Mouse (Mus musculus) liver, embryonic 12.5 days (tissue): ENCODE data around the gene Mindy2. TPM values are rescaled to one million over a fixed set of nuclear protein-coding genes. Genes with fewer than 3 reads are reported as not detected.

Experiments
- ATAC-seq: fragments of 200-750 bp; cut with Nextera tagmentation; 2 replicates; pipeline ENCODE4 v1.8.0; 2017; ENCODE audit warnings: moderate number of reproducible peaks, mild to moderate bottlenecking, moderate library complexity
- H3K27ac ChIP-seq: fragments of 300-500 bp; sonication (generic); 2 replicates; pipeline ENCODE4 v1.5.1; 2016; ENCODE audit warnings: mild to moderate bottlenecking
- H3K27me3 ChIP-seq: fragments of 300-500 bp; sonication (generic); replicated peaks from 2 replicates; pipeline ENCODE4 v1.6.1; 2016; ENCODE audit warnings: mild to moderate bottlenecking, moderate library complexity
- H3K36me3 ChIP-seq: fragments of 300-500 bp; sonication (generic); 2 replicates; pipeline ENCODE4 v1.6.1; 2016; ENCODE audit warnings: mild to moderate bottlenecking, moderate library complexity
- H3K4me1 ChIP-seq: fragments of 300-500 bp; sonication (generic); 2 replicates; pipeline ENCODE4 v1.6.1; 2016
- H3K4me2 ChIP-seq: fragments of 300-500 bp; sonication (generic); 2 replicates; pipeline ENCODE4 v1.6.1; 2016; ENCODE audit warnings: mild to moderate bottlenecking, moderate library complexity
- H3K4me3 ChIP-seq: fragments of 300-500 bp; sonication (generic); 2 replicates; pipeline ENCODE4 v1.5.1; 2016; ENCODE audit warnings: mild to moderate bottlenecking, moderate library complexity
- H3K9ac ChIP-seq: fragments of 300-500 bp; sonication (generic); 2 replicates; pipeline ENCODE4 v1.6.1; 2016; ENCODE audit warnings: mild to moderate bottlenecking, moderate library complexity
- H3K9me3 ChIP-seq: fragments of 300-500 bp; sonication (generic); replicated peaks from 2 replicates; pipeline ENCODE4 v1.6.1; 2016; ENCODE audit warnings: mild to moderate bottlenecking, moderate library complexity
- WGBS: fragments of 180-500 bp; shearing (Covaris S2); methylation state at CpG from one replicate; pipeline ENCODE4 v1.1.7; 2016; ENCODE audit not compliant: insufficient replicate concordance; 5-methylcytosine and 5-hydroxymethylcytosine counted together
- polyA plus RNA-seq: library from polyadenylated mRNA; unstranded; fragments of >200 nt; fragmentation: Nextera tagmentation; extraction: Ambion mirVana; gene quantifications from 2 replicates; pipeline ENCODE4 v1.2.1, GENCODE M21; 2016

The Mindy2 gene
- polyA plus RNA-seq, 1 experiment from 2014 or later, result 29.6 TPM

GRCm38 (mm10) chr9:70665372-70666145, 8.6 kb upstream of the Mindy2 start:
- no peak for ATAC-seq
- H3K27ac ChIP-seq, result peak overlapping the region; percentile 64; the same call in 1 of the 2 replicates

GRCm38 (mm10) chr9:70664847-70665246, 7.9 kb upstream of the Mindy2 start:
- no peak overlapping the region for H3K4me2 ChIP-seq
- H3K4me1 ChIP-seq, result peaks cover 37% of the 10 kb centered on the region
- no peaks in the 10 kb centered on the region; the same call in 1 of the 2 replicates for H3K9me3 ChIP-seq
- 71% methylated on average over 4 of the region's 4 CpGs for WGBS
- H3K4me3 ChIP-seq, result no peak overlapping the region
- no peak for ATAC-seq
- H3K36me3 ChIP-seq, result 0 out of 2 replicates have a peak, but pooled peaks cover 4% of the 10 kb centered on the region
- no peaks in the 10 kb centered on the region for H3K27me3 ChIP-seq
- H3K27ac ChIP-seq, result 0 out of 2 replicates have a peak overlapping the region, but pooled peaks have one; percentile 10
- H3K9ac ChIP-seq, result no peak overlapping the region

More at GRCm38 (mm10) chr9:70665372-70666145, 8.6 kb upstream of the Mindy2 start:
- 68% methylated on average over 16 of the region's 16 CpGs for WGBS
- 0 out of 2 replicates have a peak, but pooled peaks cover 4% of the 10 kb centered on the region for H3K36me3 ChIP-seq
- H3K27me3 ChIP-seq, result no peaks in the 10 kb centered on the region
- no peaks in the 10 kb centered on the region; the same call in 1 of the 2 replicates for H3K9me3 ChIP-seq
- no peak overlapping the region for H3K4me3 ChIP-seq
- no peak overlapping the region for H3K9ac ChIP-seq
- peaks cover 43% of the 10 kb centered on the region for H3K4me1 ChIP-seq
- H3K4me2 ChIP-seq, result no peak overlapping the region

DNA sequence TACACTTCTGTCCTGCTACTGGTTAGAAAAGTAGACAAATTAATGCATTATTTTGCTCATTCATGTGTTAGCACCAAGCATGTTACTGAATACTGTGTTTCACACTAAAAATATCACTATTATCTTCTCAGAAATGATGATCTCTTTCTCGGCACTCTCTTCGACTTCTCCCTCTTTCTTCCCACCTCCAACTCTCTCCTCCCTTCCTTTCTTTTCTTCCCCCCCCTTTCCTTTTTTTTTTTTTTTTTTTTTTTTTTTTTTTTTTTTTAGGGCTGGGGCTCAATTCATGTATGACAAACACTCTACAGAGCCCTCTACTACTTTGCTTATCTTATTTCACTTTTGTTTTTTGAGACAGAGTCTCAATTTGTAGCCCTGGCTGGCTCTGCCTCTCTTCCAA, 1.3 kb upstream of the Mindy2 start:
- Histone ChIP-seq H3K36me3 (peaks cover 8% of the 10 kb centered on the region), H3K27me3 (no peaks in the 10 kb centered on the region), H3K4me1 (peaks cover 38% of the 10 kb centered on the region), H3K27ac (peak overlapping the region; percentile 79), H3K4me2 (peak overlapping the region; percentile 91), H3K9me3 (no peaks in the 10 kb centered on the region), H3K9ac (peak overlapping the region; percentile 73), H3K4me3 (peak overlapping the region; percentile 99)
- WGBS, result 38% methylated on average over 2 of the region's 2 CpGs
- no peak for ATAC-seq

GRCm38 (mm10) chr9:70656130-70657007, 605 bp downstream of the Mindy2 start, which contains the start of gene Gm10642:
Gene Gm10642 (plus strand): TSS chr9:70656251.
- Histone ChIP-seq H3K9ac (peak within 1 kb of the TSS; percentile 100), H3K4me2 (peak within 1 kb of the TSS; percentile 91), H3K4me1 (peaks cover 57% of the 10 kb centered on the region), H3K27me3 (no peaks in the 10 kb centered on the region), H3K9me3 (no peaks in the 10 kb centered on the region), H3K27ac (peak within 1 kb of the TSS; percentile 99), H3K4me3 (peak within 1 kb of the TSS; percentile 99), H3K36me3 (peaks cover 23% of the 10 kb centered on the region)
- ATAC-seq, result peak; percentile 50
- under 1% methylated on average over 71 of the region's 72 CpGs for WGBS

GRCm38 (mm10) chr9:70655764-70656129, 1.2 kb downstream of the Mindy2 start:
- H3K27ac ChIP-seq, result peak overlapping the region; percentile 99
- H3K4me1 ChIP-seq, result peaks cover 58% of the 10 kb centered on the region

DNA sequence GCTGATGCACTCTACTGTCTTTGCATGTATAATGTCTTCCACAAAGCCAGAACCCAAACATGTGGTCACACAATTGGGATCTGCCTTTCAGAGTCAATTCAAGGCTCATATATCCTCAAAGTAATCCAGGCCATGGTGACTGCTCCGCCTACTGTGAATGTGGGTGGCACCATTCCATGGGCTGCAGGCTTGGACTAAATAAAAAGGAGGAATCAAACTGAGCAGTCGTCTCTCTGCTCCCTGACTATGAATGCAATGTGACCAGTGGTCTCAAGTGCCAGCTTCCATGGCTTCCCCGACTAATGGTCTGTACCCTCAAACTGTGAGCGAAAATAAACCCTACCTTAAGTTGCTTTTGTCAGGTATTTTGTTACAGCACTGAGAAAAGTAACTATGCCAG, 2.5 kb downstream of the Mindy2 start:
- peaks cover 35% of the 10 kb centered on the region for H3K36me3 ChIP-seq
- H3K27me3 ChIP-seq, result no peaks in the 10 kb centered on the region
- 0 out of 2 replicates have a peak overlapping the region, but pooled peaks have one; percentile 2 for H3K27ac ChIP-seq
- WGBS, result 80% methylated on average over 4 of the region's 4 CpGs
- peaks cover 51% of the 10 kb centered on the region for H3K4me1 ChIP-seq
- ATAC-seq, result no peak
- peak overlapping the region; percentile 100 for H3K9ac ChIP-seq
- peak overlapping the region; percentile 91 for H3K4me2 ChIP-seq
- H3K4me3 ChIP-seq, result peak overlapping the region; percentile 99
- H3K9me3 ChIP-seq, result no peaks in the 10 kb centered on the region

More at GRCm38 (mm10) chr9:70655764-70656129, 1.2 kb downstream of the Mindy2 start:
- no peaks in the 10 kb centered on the region for H3K9me3 ChIP-seq
- peak overlapping the region; percentile 100 for H3K9ac ChIP-seq
- peak overlapping the region; percentile 91 for H3K4me2 ChIP-seq
- H3K36me3 ChIP-seq, result peaks cover 26% of the 10 kb centered on the region
- ATAC-seq, result no peak
- WGBS, result 23% methylated on average over 2 of the region's 2 CpGs
- peak overlapping the region; percentile 99 for H3K4me3 ChIP-seq
- H3K27me3 ChIP-seq, result no peaks in the 10 kb centered on the region

GRCm38 (mm10) chr9:70653875-70654274, 3.1 kb downstream of the Mindy2 start:
- H3K4me2 ChIP-seq, result peak overlapping the region; percentile 91
- 63% methylated on average over 2 of the region's 2 CpGs for WGBS
- peak overlapping the region; percentile 100 for H3K9ac ChIP-seq
- ATAC-seq, result no peak
- H3K27me3 ChIP-seq, result no peaks in the 10 kb centered on the region
- no peak overlapping the region for H3K27ac ChIP-seq
- H3K9me3 ChIP-seq, result no peaks in the 10 kb centered on the region
- H3K36me3 ChIP-seq, result peaks cover 41% of the 10 kb centered on the region
- peaks cover 45% of the 10 kb centered on the region for H3K4me1 ChIP-seq
- H3K4me3 ChIP-seq, result peak overlapping the region; percentile 99

GRCm38 (mm10) chr9:70652221-70652620, 4.8 kb downstream of the Mindy2 start:
- WGBS, result 70% methylated on average over 2 of the region's 2 CpGs
- Histone ChIP-seq H3K4me3 (peak overlapping the region; percentile 16; the same call in 1 of the 2 replicates), H3K9ac (0 out of 2 replicates have a peak overlapping the region, but pooled peaks have one; percentile 5), H3K27ac (no peak overlapping the region), H3K27me3 (no peaks in the 10 kb centered on the region), H3K9me3 (no peaks in the 10 kb centered on the region), H3K36me3 (peaks cover 46% of the 10 kb centered on the region), H3K4me2 (peak overlapping the region; percentile 91), H3K4me1 (peaks cover 44% of the 10 kb centered on the region)
- ATAC-seq, result no peak

DNA sequence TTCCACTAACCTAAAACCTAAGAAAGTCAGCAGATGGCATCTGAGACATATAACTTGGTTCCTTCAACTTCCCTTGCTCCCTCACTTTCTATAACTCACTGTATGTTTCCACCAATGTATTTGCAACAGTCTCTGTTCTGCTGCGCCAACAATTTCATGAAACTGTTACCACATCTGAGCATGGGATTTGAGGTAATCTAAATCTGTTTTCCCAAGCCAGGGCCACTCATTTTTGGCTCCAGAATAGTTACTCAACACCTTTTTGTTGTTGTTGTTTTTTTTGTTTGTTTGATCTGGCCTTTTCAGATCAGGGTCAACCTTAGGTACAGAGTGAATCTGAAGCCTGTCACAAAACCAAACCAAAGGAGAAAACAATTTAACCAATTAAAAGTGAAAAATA, 6.0 kb downstream of the Mindy2 start:
- ATAC-seq, result no peak
- Histone ChIP-seq H3K27ac (no peak overlapping the region), H3K36me3 (peaks cover 46% of the 10 kb centered on the region), H3K4me3 (no peak overlapping the region), H3K27me3 (no peaks in the 10 kb centered on the region), H3K4me1 (peaks cover 44% of the 10 kb centered on the region), H3K4me2 (no peak overlapping the region), H3K9me3 (no peaks in the 10 kb centered on the region), H3K9ac (no peak overlapping the region)
- WGBS, result 94% methylated on average over 1 of the region's 1 CpGs

DNA sequence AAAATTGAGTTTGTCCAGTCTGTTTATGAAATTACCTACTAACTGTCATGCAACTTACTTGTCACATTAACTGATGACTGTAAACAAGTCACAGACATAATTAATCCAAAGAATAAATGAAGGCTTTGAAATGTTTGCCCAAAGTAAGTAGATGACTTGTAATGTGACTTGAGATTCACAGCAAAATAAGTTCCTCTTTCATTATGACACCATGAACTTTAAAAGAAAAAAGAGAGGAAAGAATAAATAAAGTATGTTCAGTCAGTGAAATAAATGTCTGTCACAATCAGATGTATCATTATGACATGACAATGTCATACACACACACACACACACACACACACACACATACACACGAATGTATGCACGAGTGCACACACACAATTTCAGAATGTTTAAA, 6.7 kb downstream of the Mindy2 start:
- H3K9me3 ChIP-seq, result no peaks in the 10 kb centered on the region
- peaks cover 48% of the 10 kb centered on the region for H3K36me3 ChIP-seq
- peaks cover 44% of the 10 kb centered on the region for H3K4me1 ChIP-seq
- no peak overlapping the region for H3K4me3 ChIP-seq
- WGBS, result 82% methylated on average over 2 of the region's 2 CpGs
- H3K27ac ChIP-seq, result no peak overlapping the region
- H3K27me3 ChIP-seq, result no peaks in the 10 kb centered on the region
- ATAC-seq, result no peak
- H3K9ac ChIP-seq, result no peak overlapping the region
- H3K4me2 ChIP-seq, result no peak overlapping the region

- WGBS, result 77% methylated on average over 2 of the region's 2 CpGs
- H3K27me3 ChIP-seq, result no peaks in the 10 kb centered on the region
- ATAC-seq, result no peak
- no peak overlapping the region for H3K4me2 ChIP-seq
- no peak overlapping the region for H3K27ac ChIP-seq
- no peak overlapping the region for H3K9ac ChIP-seq
- peaks cover 50% of the 10 kb centered on the region for H3K36me3 ChIP-seq
- no peaks in the 10 kb centered on the region for H3K9me3 ChIP-seq
- no peaks in the 10 kb centered on the region for H3K4me1 ChIP-seq
- no peak overlapping the region for H3K4me3 ChIP-seq
These were observed 20.2 kb downstream of the Mindy2 start for GRCm38 (mm10) chr9:70636748-70637147.
